16 mouse cellular contexts compared by ENCODE assay signal in genomic region chr11:118573000-118573399, GRCm38 (mm10).
DNase-seq lines count a peak whose midpoint lies in the region; ATAC-seq and TF ChIP-seq lines count a peak whose summit lies in the region.
"Had no signal": no experiment of that assay in that cellular context is flagged by ENCODE, and none has a peak within 500 bp of the region (broad histone marks: within the 10 kb centered on the region; RNA-seq: fewer than 3 reads in every experiment).

No protein-coding gene starts in this region.

- no peaks in the 10 kb centered on the region for H3K27me3 ChIP-seq in cerebellum, adult 2 months (ENCODE audit: control insufficient read depth, insufficient read depth, low read length)

- WGBS in cerebellum, adult 2 months = 23% methylated on average over 7 of the region's 7 CpGs

- intact Hi-C loops in gastrocnemius, adult 2 months (cut with DNase I) = no loop called here

- peak; percentile 49 to 53 for DNase-seq in cerebellum, adult 2 months
- DNase-seq in gastrocnemius, adult 18-20 months (ENCODE audit: low spot score) = peak; percentile 2
- no peak for DNase-seq in gastrocnemius, adult 2 months
- DNase-seq in brain, adult 2 months (ENCODE audit: low read depth, low spot score) = peak; percentile 28
- DNase-seq in skeletal muscle tissue, adult 2 months (ENCODE audit: low read depth, low spot score) = peak; percentile 6
- DNase-seq in spleen, postnatal 14 days (ENCODE audit: low spot score in 2 of 2) = no peak
- DNase-seq: gastrocnemius, postnatal 25 days; kidney, adult 11 months had no signal

- no peak overlapping the region for H3K4me3 ChIP-seq in cerebellum, adult 2 months (replicated peaks; ENCODE audit: insufficient read depth, low read depth, low read length)
- no peak overlapping the region for H3K4me3 ChIP-seq in gastrocnemius, adult 2 months
- H3K4me3 ChIP-seq: forebrain, embryonic 10.5 days; forebrain, embryonic 13.5 days; heart, adult 2 months; heart, embryonic 10.5 days; heart, embryonic 13.5 days; intestine, embryonic 15.5 days had no signal

- no peak for ATAC-seq in cerebellum, adult (ENCODE audit: insufficient number of reproducible peaks, low FRiP score, low TSS enrichment)
- ATAC-seq: intestine, embryonic 15.5 days; Patski had no signal

- no peak overlapping the region for H3K27ac ChIP-seq in cerebellum, adult 2 months (ENCODE audit: insufficient read depth, low read length)
- H3K27ac ChIP-seq in gastrocnemius, adult 2 months = no peak overlapping the region
- H3K27ac ChIP-seq: forebrain, embryonic 10.5 days; forebrain, embryonic 13.5 days; heart, adult 2 months; heart, embryonic 10.5 days; heart, embryonic 13.5 days; intestine, embryonic 15.5 days had no signal

- peaks cover 53% of the 10 kb centered on the region for H3K4me1 ChIP-seq in cerebellum, adult 2 months (ENCODE audit: control insufficient read depth, insufficient read depth, low read length)
- H3K4me1 ChIP-seq: heart, embryonic 13.5 days had no signal

- no peak for TF ChIP-seq CTCF in cerebellum, adult 2 months (IDR thresholded peaks at IDR 0.05; ENCODE audit: borderline replicate concordance, insufficient read depth, low read depth, low read length)
- TF ChIP-seq CTCF in gastrocnemius, adult 2 months (IDR thresholded peaks at IDR 0.05) = no peak

- TF ChIP-seq POLR2A in cerebellum, adult 2 months (IDR thresholded peaks at IDR 0.05; ENCODE audit: borderline replicate concordance, insufficient read depth, low read length) = no peak

Comparison
In these comparisons a context has a peak if more than half of its experiments do, and no peak if none do; other contexts are left out.
1. DNase-seq: peak in cerebellum, adult 2 months (2 of 2), gastrocnemius, adult 18-20 months (single experiment), brain, adult 2 months (single experiment) and skeletal muscle tissue, adult 2 months (single experiment); none in gastrocnemius, adult 2 months (single experiment) and spleen, postnatal 14 days (0 of 2).